Mouse (Mus musculus): ENCODE measurements at regions not wholly inside any gene's neighbourhood (a gene's known extent, or its start where the extent isn't known, plus 50 kb on each side); places are given as distances from the start of the nearest gene placed in this dataset.

DNA sequence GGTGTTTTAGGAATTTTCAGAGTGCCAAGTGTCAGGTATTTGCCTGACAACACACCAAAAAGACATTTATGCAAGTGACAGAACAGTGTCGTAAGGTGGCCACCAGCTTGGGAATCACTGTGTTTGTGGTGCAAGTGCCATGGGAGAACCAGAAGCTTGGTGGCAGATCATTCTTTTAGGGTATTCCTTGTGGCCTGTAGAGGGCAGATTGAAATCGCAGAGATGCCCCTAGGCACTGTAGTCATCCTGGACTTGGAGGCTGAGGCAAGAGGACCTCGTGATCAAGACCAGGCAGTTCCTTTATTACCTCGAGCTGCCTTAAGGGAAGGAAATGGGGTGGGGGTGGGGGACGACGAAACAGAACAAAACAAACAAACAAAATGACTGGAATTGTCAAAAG lies 196.8 kb downstream of the Gm5426 start:
- peak; percentile 25; the same call in 1 of the 2 replicates for TF ChIP-seq CTCF (IDR thresholded peaks at IDR 0.05; ENCODE audit: extremely low read depth, insufficient read length, insufficient replicate concordance, low read depth, low read length)
- no peak for TF ChIP-seq POLR2A (IDR thresholded peaks at IDR 0.05; ENCODE audit: low read depth, low read length)
